Mouse (Mus musculus) hindbrain, postnatal 0 days (tissue): ENCODE measurements around the gene Fstl5. TPM values are rescaled to one million over a fixed set of nuclear protein-coding genes. Genes with fewer than 3 reads are reported as not detected.

Source experiments
- ATAC-seq: fragments of 200-750 bp; cut with Nextera tagmentation; 2 replicates; pipeline ENCODE4 v1.8.0; 2017; ENCODE audit warnings: mild to moderate bottlenecking, moderate TSS enrichment, moderate library complexity
- DNase-seq: peaks from one replicate; pipeline ENCODE4 v3.0.0-alpha.2; 2015; ENCODE audit warnings: low spot score
- H3K27ac ChIP-seq: fragments of 300-500 bp; sonication (generic); 2 replicates; pipeline ENCODE4 v1.5.1; 2014; ENCODE audit warnings: mild to moderate bottlenecking
- H3K27me3 ChIP-seq: fragments of 300-500 bp; sonication (generic); 2 replicates; pipeline ENCODE4 v1.6.1; 2014; ENCODE audit warnings: low read length, mixed read lengths; ENCODE audit not compliant: insufficient read depth
- H3K36me3 ChIP-seq: fragments of 300-500 bp; sonication (generic); 2 replicates; pipeline ENCODE4 v1.6.1; 2014; ENCODE audit warnings: low read length, mixed read lengths; ENCODE audit not compliant: insufficient read depth
- H3K4me1 ChIP-seq: fragments of 300-500 bp; sonication (generic); 2 replicates; pipeline ENCODE4 v1.6.1; 2014; ENCODE audit warnings: antibody characterized with exemption, low read length, mixed read lengths; ENCODE audit not compliant: insufficient read depth
- H3K4me2 ChIP-seq: fragments of 300-500 bp; sonication (generic); 2 replicates; pipeline ENCODE4 v1.6.1; 2014; ENCODE audit warnings: low read depth, mild to moderate bottlenecking, low read length, moderate library complexity, mixed read lengths
- H3K4me3 ChIP-seq: fragments of 300-500 bp; sonication (generic); 2 replicates; pipeline ENCODE4 v1.5.1; 2014; ENCODE audit warnings: low read length
- H3K9ac ChIP-seq: fragments of 300-500 bp; sonication (generic); replicated peaks from 2 replicates; pipeline ENCODE4 v1.6.1; 2014; ENCODE audit warnings: mild to moderate bottlenecking, low read length, moderate library complexity, mixed read lengths
- H3K9me3 ChIP-seq: fragments of 300-500 bp; sonication (generic); 2 replicates; pipeline ENCODE4 v1.6.1; 2016; ENCODE audit warnings: low read length, mixed read lengths
- CTCF ChIP-seq: IDR thresholded peaks from 2 replicates; pipeline ENCODE4 v1.5.1; 2016; ENCODE audit warnings: antibody characterized with exemption, control low read depth, low read depth
- WGBS: fragments of 180-500 bp; shearing (Covaris S2); extraction: QIAGEN DNeasy Blood & Tissue Kit; methylation state at CpG from one replicate; pipeline ENCODE4 v1.1.7; 2014; 5-methylcytosine and 5-hydroxymethylcytosine counted together
- polyA plus RNA-seq: library from polyadenylated mRNA; unstranded; fragments of >200 nt; fragmentation: Nextera tagmentation; extraction: Ambion mirVana; gene quantifications from 2 replicates; pipeline ENCODE4 v1.2.1, GENCODE M21; 2015
- total RNA-seq: library from RNA; depleted of rRNA; stranded (reverse); fragments of >200 nt; gene quantifications from 2 replicates; pipeline ENCODE4 v1.2.3, GENCODE M21; 2014

Gene Fstl5
- total and polyA plus RNA-seq, 2 experiments from 2014 or later = 48.9 to 74.1 TPM

DNA sequence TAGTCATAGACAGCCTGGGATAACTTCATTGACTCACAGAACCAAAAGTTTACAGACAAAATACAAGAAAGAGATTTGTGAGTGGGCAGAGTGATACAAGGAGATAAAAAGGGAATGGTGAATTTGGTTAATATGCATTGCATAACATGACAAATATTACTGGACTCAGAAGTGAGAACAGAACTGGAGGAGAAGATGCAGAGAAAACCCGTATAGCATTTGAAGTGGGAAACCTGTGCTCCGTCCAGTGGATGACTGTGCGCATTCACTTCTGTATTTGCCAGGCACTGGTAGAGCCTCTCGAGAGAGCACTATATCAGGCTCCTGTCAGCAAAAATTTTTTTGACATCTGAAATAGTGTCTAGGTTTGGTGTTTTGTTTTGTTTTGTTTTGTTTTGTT is 245.5 kb downstream of the Fstl5 start:
- H3K9me3 ChIP-seq = no peaks in the 10 kb centered on the region
- H3K4me1 ChIP-seq = no peaks in the 10 kb centered on the region
- DNase-seq (no peak), ATAC-seq (no peak)
- H3K4me2 ChIP-seq = no peak overlapping the region
- no peak overlapping the region for H3K27ac ChIP-seq
- no peaks in the 10 kb centered on the region for H3K27me3 ChIP-seq
- TF ChIP-seq CTCF = no peak
- 83% methylated on average over 4 of the region's 4 CpGs for WGBS
- no peak overlapping the region for H3K4me3 ChIP-seq
- no peaks in the 10 kb centered on the region for H3K36me3 ChIP-seq
- no peak overlapping the region for H3K9ac ChIP-seq

- ATAC-seq = no peak
- 84% methylated on average over 1 of the region's 1 CpGs for WGBS
- TF ChIP-seq CTCF = no peak
Observed at GRCm38 (mm10) chr3:76322431-76322830, 248.4 kb downstream of the Fstl5 start.

DNA sequence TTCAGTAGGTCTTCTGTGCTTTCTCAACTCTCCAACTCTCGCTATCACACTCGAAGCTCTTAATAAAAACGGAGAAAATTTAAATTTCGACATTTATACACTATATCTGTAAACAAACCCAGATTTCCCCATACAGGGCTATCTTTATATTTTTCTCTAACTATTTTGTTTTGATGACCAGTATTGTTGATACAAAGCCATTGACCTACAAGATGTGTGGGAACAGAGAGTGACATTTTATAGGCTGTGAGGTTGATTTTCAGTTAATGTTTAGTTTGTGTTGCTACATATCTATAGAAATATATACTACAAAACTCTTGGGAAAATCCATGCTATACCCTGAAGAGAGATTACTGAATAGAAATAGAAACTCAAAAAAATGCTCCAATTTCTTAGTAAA is 262.9 kb downstream of the Fstl5 start:
- no peak overlapping the region for H3K4me2 ChIP-seq
- no peak for TF ChIP-seq CTCF
- H3K9me3 ChIP-seq = no peaks in the 10 kb centered on the region
- DNase-seq (no peak), ATAC-seq (no peak)
- H3K27ac ChIP-seq = no peak overlapping the region
- H3K27me3 ChIP-seq = no peaks in the 10 kb centered on the region
- WGBS = 89% methylated on average over 4 of the region's 4 CpGs
- H3K4me3 ChIP-seq = no peak overlapping the region
- H3K9ac ChIP-seq = no peak overlapping the region
- H3K4me1 ChIP-seq = no peaks in the 10 kb centered on the region
- H3K36me3 ChIP-seq = no peaks in the 10 kb centered on the region

More at GRCm38 (mm10) chr3:76322431-76322830, 248.4 kb downstream of the Fstl5 start:
- Histone ChIP-seq H3K9me3 (no peaks in the 10 kb centered on the region), H3K27ac (no peak overlapping the region), H3K4me3 (no peak overlapping the region), H3K4me1 (no peaks in the 10 kb centered on the region), H3K27me3 (no peaks in the 10 kb centered on the region), H3K36me3 (no peaks in the 10 kb centered on the region), H3K4me2 (no peak overlapping the region), H3K9ac (no peak overlapping the region)
- DNase-seq = no peak

DNA sequence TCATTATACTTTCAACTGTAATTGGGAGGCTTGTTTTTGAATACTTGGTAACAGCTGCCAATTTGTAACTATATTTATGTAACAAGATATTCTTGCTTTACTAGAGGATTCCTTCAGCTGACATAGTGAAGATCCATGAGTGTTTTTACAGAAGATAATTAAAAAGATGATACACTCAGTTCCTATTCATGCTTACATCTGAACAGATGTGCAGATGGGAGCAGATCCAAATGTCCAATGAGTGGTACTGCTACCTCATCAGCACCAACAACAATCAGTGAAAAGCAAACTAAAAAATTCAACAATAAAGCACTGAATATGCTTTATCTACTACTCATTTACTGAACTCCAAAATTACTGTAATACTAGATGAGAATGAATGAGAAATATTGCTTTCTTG is 292.9 kb downstream of the Fstl5 start:
- no peaks in the 10 kb centered on the region for H3K9me3 ChIP-seq
- no peak overlapping the region for H3K9ac ChIP-seq
- DNase-seq (no peak), ATAC-seq (no peak)
- H3K4me3 ChIP-seq = no peak overlapping the region
- no peaks in the 10 kb centered on the region for H3K4me1 ChIP-seq
- no peaks in the 10 kb centered on the region for H3K27me3 ChIP-seq
- H3K27ac ChIP-seq = no peak overlapping the region
- H3K4me2 ChIP-seq = no peak overlapping the region
- no peaks in the 10 kb centered on the region for H3K36me3 ChIP-seq
- TF ChIP-seq CTCF = no peak

DNA sequence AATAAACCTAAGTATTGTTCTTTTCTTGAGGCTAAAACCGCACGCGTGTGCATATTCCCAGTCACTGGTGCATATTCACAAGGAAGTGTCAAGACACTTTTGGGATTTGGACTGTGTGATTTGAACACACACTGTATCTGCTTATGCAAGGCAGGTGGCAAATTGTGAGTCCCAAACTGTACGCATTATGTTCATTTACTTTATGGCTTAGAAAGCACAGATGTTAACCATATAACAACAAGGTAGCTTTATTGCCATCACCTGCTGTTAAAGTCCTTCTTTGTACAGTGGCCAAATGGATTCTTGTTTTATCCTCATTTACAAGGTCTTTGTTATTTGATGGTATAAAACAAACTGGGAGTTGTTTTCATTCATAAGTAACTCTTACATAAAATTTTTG is 295.8 kb downstream of the Fstl5 start:
- no peak overlapping the region for H3K9ac ChIP-seq
- H3K4me2 ChIP-seq = no peak overlapping the region
- H3K27me3 ChIP-seq = no peaks in the 10 kb centered on the region
- TF ChIP-seq CTCF = no peak
- DNase-seq = no peak
- no peak overlapping the region for H3K4me3 ChIP-seq
- H3K9me3 ChIP-seq = no peaks in the 10 kb centered on the region
- H3K36me3 ChIP-seq = no peaks in the 10 kb centered on the region
- H3K4me1 ChIP-seq = no peaks in the 10 kb centered on the region
- no peak for ATAC-seq
- 87% methylated on average over 4 of the region's 4 CpGs for WGBS
- H3K27ac ChIP-seq = no peak overlapping the region

DNA sequence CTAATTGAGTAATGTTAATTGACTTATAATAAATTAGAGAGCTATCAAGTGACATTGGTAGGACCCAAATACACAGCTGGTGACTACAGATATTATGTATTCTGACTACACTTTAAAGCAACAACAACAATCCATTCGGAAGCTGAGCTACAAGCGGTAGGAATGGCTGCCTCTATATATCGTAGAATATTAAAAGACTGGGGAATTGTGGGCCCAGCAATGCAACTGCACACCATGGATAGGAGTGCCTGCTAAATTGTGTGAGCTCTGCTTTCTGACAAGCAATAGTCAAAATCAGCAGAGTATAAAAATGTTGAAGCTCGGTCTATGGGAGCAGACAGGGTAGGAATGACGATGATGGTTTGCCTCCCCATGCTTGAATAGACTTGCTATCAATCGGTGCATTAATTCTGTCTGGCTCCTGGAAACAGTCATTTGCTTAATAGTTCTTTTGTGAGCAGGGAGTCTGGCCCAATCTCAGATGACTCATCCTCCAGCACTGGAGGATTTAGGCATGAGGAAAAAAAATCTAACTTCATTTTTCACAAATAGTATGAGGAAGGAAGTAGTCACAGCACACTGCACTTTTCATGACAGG is 354.8 kb downstream of the Fstl5 start:
- H3K4me1 ChIP-seq = no peaks in the 10 kb centered on the region
- H3K4me3 ChIP-seq = no peak overlapping the region
- no peak overlapping the region for H3K4me2 ChIP-seq
- DNase-seq (peak; percentile 1), ATAC-seq (no peak; the same call in 1 of the 2 replicates)
- no peaks in the 10 kb centered on the region for H3K27me3 ChIP-seq
- no peaks in the 10 kb centered on the region for H3K9me3 ChIP-seq
- H3K36me3 ChIP-seq = no peaks in the 10 kb centered on the region
- no peak overlapping the region for H3K9ac ChIP-seq
- no peak for TF ChIP-seq CTCF
- WGBS = 70% methylated on average over 6 of the region's 6 CpGs
- no peak overlapping the region for H3K27ac ChIP-seq

DNA sequence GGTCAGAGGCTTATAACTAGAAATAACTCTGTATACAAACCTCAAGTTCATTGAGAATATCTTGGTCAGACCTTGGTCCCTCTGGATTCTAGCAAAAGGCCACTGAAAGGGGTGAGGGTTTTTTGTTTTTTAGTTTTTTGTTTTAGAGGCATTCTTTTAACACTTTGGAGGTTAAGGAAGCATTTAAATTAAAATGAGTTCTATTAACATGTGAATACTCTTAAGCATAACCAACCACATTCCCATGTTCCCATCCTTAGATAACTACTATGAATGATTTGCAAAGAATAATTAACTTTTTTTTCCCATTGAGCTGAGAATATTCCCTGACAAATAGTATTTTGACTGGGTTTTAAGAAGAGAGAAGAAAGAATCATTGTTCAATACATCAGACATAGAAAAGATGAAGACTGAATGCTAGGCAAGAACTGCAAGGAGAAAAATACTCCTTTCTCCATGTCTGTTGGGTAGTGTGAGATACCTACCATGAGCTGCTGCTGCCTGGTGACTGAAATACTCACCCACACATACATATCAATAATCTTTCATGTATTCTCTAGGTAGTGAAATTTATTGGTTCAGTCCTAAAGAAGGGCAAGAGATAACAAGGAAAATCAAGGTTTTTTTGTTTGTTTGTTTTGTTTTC is 393.3 kb downstream of the Fstl5 start:
- Histone ChIP-seq H3K36me3 (no peaks in the 10 kb centered on the region), H3K4me1 (no peaks in the 10 kb centered on the region), H3K4me2 (no peak overlapping the region), H3K4me3 (no peak overlapping the region), H3K27me3 (no peaks in the 10 kb centered on the region), H3K27ac (no peak overlapping the region), H3K9me3 (no peaks in the 10 kb centered on the region), H3K9ac (no peak overlapping the region)
- DNase-seq = no peak
- TF ChIP-seq CTCF = no peak
- no peak for ATAC-seq
